Comparison of ENCODE assay signal across 30 mouse cellular contexts in the genomic region with DNA sequence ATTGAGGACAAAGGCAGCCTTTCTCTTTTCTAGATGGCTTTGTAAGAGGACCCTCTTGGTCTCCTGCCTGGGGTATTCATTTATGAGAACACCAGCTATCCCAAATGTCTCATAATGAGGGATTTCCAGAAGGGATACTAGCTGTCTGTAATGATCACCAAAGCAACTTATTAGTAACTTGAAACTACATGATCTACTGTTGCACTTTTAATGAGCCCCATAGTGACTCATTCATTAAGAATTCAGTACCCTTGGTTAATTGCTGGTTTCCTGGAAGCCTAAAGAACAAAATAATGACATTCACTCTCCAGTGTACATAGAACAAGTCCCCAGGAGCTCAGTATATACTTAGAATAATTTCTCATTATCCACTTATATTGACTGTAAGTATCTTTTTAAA. TPM values are rescaled to one million over a fixed set of nuclear protein-coding genes. Genes with fewer than 3 reads are reported as not detected.
A peak's percentile ranks its signal among the peaks of the same experiment; 100 is the strongest.
DNase-seq lines count a peak whose midpoint lies in the region; ATAC-seq and TF ChIP-seq lines count a peak whose summit lies in the region.
"Had no signal": no experiment of that assay in that cellular context is flagged by ENCODE, and none has a peak within 500 bp of the region (broad histone marks: within the 10 kb centered on the region; RNA-seq: fewer than 3 reads in every experiment).

No protein-coding gene starts in this region.

- TF ChIP-seq POLR2A in brain, embryonic 14.5 days (IDR thresholded peaks at IDR 0.05; ENCODE audit: borderline replicate concordance, extremely low read depth, insufficient read depth, insufficient read length, poor library complexity, severe bottlenecking) = no peak

- no peak overlapping the region for H3K4me3 ChIP-seq in forebrain, embryonic 14.5 days (ENCODE audit: low read depth, low read length)
- no peak overlapping the region for H3K4me3 ChIP-seq in forebrain, embryonic 10.5 days
- no peak overlapping the region for H3K4me3 ChIP-seq in left cerebral cortex, adult 2 months
- H3K4me3 ChIP-seq: embryonic facial prominence, embryonic 12.5 days; embryonic facial prominence, embryonic 15.5 days; erythroblast, embryonic 14.5 days; forebrain, embryonic 13.5 days had no signal

- no peaks in the 10 kb centered on the region for H3K27me3 ChIP-seq in forebrain, embryonic 14.5 days (replicated peaks; ENCODE audit: control insufficient read depth, insufficient read depth, low read length)
- H3K27me3 ChIP-seq in forebrain, embryonic 10.5 days (ENCODE audit: poor library complexity, severe bottlenecking) = no peaks in the 10 kb centered on the region
- H3K27me3 ChIP-seq: embryonic facial prominence, embryonic 12.5 days; embryonic facial prominence, embryonic 15.5 days; Patski had no signal

- TF ChIP-seq CTCF in brain, embryonic 14.5 days (IDR thresholded peaks at IDR 0.05; ENCODE audit: borderline replicate concordance, extremely low read depth, insufficient read depth, insufficient read length) = no peak
- no peak for TF ChIP-seq CTCF in left cerebral cortex, adult 2 months (IDR thresholded peaks at IDR 0.05)

- no peak overlapping the region for H3K4me2 ChIP-seq in forebrain, embryonic 14.5 days (ENCODE audit: low read length)
- H3K4me2 ChIP-seq: embryonic facial prominence, embryonic 12.5 days; embryonic facial prominence, embryonic 15.5 days; forebrain, embryonic 13.5 days had no signal

- H3K27ac ChIP-seq in forebrain, embryonic 14.5 days (ENCODE audit: low read depth, low read length) = no peak overlapping the region
- no peak overlapping the region for H3K27ac ChIP-seq in forebrain, embryonic 10.5 days
- no peak overlapping the region for H3K27ac ChIP-seq in left cerebral cortex, adult 2 months
- H3K27ac ChIP-seq: embryonic facial prominence, embryonic 12.5 days; embryonic facial prominence, embryonic 15.5 days; forebrain, embryonic 13.5 days had no signal

- no peaks in the 10 kb centered on the region; the same call in 1 of the 2 replicates for H3K4me1 ChIP-seq in forebrain, embryonic 14.5 days (ENCODE audit: control insufficient read depth, insufficient read depth, low read length)
- no peaks in the 10 kb centered on the region for H3K4me1 ChIP-seq in forebrain, embryonic 10.5 days
- H3K4me1 ChIP-seq: embryonic facial prominence, embryonic 12.5 days; embryonic facial prominence, embryonic 15.5 days; forebrain, embryonic 13.5 days had no signal

- H3K9ac ChIP-seq in forebrain, embryonic 14.5 days (ENCODE audit: low read length) = no peak overlapping the region
- H3K9ac ChIP-seq: embryonic facial prominence, embryonic 12.5 days; embryonic facial prominence, embryonic 15.5 days; forebrain, embryonic 13.5 days had no signal

- peak; percentile 32; the same call in 1 of the 2 replicates for ATAC-seq in forebrain, embryonic 14.5 days
- ATAC-seq: activated CD4-positive, CD25-positive, alpha-beta regulatory T cell, adult 4 months; forebrain, embryonic 13.5 days; forebrain, embryonic 16.5 days; Patski had no signal

- H3K9me3 ChIP-seq in forebrain, embryonic 14.5 days (replicated peaks; ENCODE audit: control insufficient read depth, low read length) = no peaks in the 10 kb centered on the region
- no peaks in the 10 kb centered on the region for H3K9me3 ChIP-seq in forebrain, embryonic 10.5 days
- H3K9me3 ChIP-seq: embryonic facial prominence, embryonic 12.5 days; embryonic facial prominence, embryonic 15.5 days; forebrain, embryonic 13.5 days had no signal

- no peaks in the 10 kb centered on the region for H3K36me3 ChIP-seq in forebrain, embryonic 14.5 days (ENCODE audit: control insufficient read depth, insufficient read depth, low read length)
- H3K36me3 ChIP-seq in forebrain, embryonic 10.5 days (replicated peaks) = no peaks in the 10 kb centered on the region
- H3K36me3 ChIP-seq: embryonic facial prominence, embryonic 12.5 days; embryonic facial prominence, embryonic 15.5 days had no signal

- intact Hi-C loops in left cerebral cortex, adult 2 months (cut with DNase I) = no loop called here

- DNase-seq in forebrain, embryonic 14.5 days (ENCODE audit: low spot score) = peak; percentile 47
- DNase-seq in forebrain, embryonic 10.5 days (ENCODE audit: extremely low spot score, low spot score) = no peak
- DNase-seq in Muller cell, postnatal 12 days (ENCODE audit: inconsistent ontology term) = peak; percentile 92
- peak; percentile 63 for DNase-seq in brain, embryonic 14.5 days (ENCODE audit: low read depth)
- DNase-seq in retina, embryonic 14.5 days (ENCODE audit: low spot score) = peak; percentile 22
- no peak for DNase-seq in left cerebral cortex, adult 2 months (ENCODE audit: extremely low spot score in 1 of 2, low spot score in 2 of 2)
- no peak for DNase-seq in gastrocnemius, adult 18-20 months (ENCODE audit: low spot score)
- no peak for DNase-seq in layer of hippocampus, postnatal 36 days
- DNase-seq: adrenal gland, adult 8-10 months; adrenal gland, postnatal 14 days; adrenal gland, postnatal 36 days; cerebellum, adult 11 months; cerebellum, adult 18-20 months; cerebellum, adult 8-10 months; cerebellum, adult 9-11 months; cerebellum, postnatal 14 days; cerebellum, postnatal 36 days; embryo, embryonic 11 days had no signal

RNA-seq across cellular contexts. Expression of a gene that starts 37.3 kb away (rescaled TPM):
- 27.3 and 30.9 TPM in 2 replicates for polyA plus RNA-seq in forebrain, embryonic 14.5 days (2014; fragmentation: Nextera tagmentation; extraction: Ambion mirVana)
- 48.5 and 48.7 TPM in 2 replicates for polyA plus RNA-seq in forebrain, embryonic 10.5 days (2016; fragmentation: Nextera tagmentation; extraction: Ambion mirVana)
- 18.3 and 22.5 TPM in 2 replicates for polyA plus RNA-seq in brain, embryonic 14.5 days (2012; rRNA removed)
- 10 to 100 TPM; 18.5 to 18.7 TPM for total RNA-seq in left cerebral cortex, adult 2 months (2021)
- total RNA-seq in gastrocnemius, adult 18-20 months (2021) = 1 to 10 TPM; 5.4 to 6.1 TPM
- 10 to 100 TPM; 18.1 to 20.6 TPM for total RNA-seq in layer of hippocampus, postnatal 36 days (2021)
- polyA plus RNA-seq: C2C12 had no signal

RNA-seq across cellular contexts. Expression of a gene that starts 49.4 kb away (rescaled TPM):
- polyA plus RNA-seq in forebrain, embryonic 14.5 days (2014; fragmentation: Nextera tagmentation; extraction: Ambion mirVana) = not detected in 2 replicates
- not detected in 2 replicates for polyA plus RNA-seq in forebrain, embryonic 10.5 days (2016; fragmentation: Nextera tagmentation; extraction: Ambion mirVana)
- polyA plus RNA-seq in brain, embryonic 14.5 days (2012; rRNA removed) = not detected in 2 replicates
- total RNA-seq in left cerebral cortex, adult 2 months (2021) = not detected
- not detected for total RNA-seq in gastrocnemius, adult 18-20 months (2021)
- not detected for total RNA-seq in layer of hippocampus, postnatal 36 days (2021)
- total RNA-seq: adrenal gland, adult 18-20 months; adrenal gland, adult 8-10 months; adrenal gland, postnatal 14 days; adrenal gland, postnatal 36 days; common myeloid progenitor, adult 5-6 weeks; ES-E14; MEL had no signal
- polyA plus RNA-seq: activated CD4-positive, CD25-positive, alpha-beta regulatory T cell, adult 4 months; C2C12; erythroblast, embryonic 14.5 days; forebrain, embryonic 13.5 days; forebrain, embryonic 16.5 days had no signal

Comparison
In these comparisons a context has a peak if more than half of its experiments do, and no peak if none do; other contexts are left out.
1. DNase-seq: peak in forebrain, embryonic 14.5 days (single experiment), Muller cell, postnatal 12 days (single experiment), brain, embryonic 14.5 days (single experiment) and retina, embryonic 14.5 days (single experiment); none in forebrain, embryonic 10.5 days (single experiment), left cerebral cortex, adult 2 months (0 of 2), gastrocnemius, adult 18-20 months (single experiment) and layer of hippocampus, postnatal 36 days (0 of 2).